13 mouse cellular contexts compared by ENCODE assay signal in the genomic region with DNA sequence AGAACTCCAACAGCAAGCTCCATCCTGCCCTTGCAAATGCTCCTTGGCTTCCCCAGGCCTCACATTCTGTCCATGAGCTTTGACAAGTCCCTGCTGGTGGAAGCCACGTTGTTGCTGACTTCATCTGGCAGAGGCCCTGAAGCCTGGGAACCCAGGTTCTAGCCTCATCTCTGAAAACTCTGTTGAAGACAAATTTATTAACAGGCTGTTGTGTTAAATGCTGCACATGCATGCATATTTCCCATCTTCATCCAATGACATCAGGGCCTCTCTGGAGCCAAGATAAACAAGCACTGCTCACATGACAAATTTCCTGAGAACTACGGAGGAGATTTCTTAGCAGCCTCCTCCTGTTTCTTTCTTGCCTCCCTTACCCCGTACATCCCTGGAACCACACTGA.
DNase-seq lines count a peak whose midpoint lies in the region; ATAC-seq and TF ChIP-seq lines count a peak whose summit lies in the region.
"Had no signal": no experiment of that assay in that cellular context is flagged by ENCODE, and none has a peak within 500 bp of the region (broad histone marks: within the 10 kb centered on the region; RNA-seq: fewer than 3 reads in every experiment).

No protein-coding gene starts in this region.

- peak overlapping the region; percentile 60 for H3K27ac ChIP-seq in heart, postnatal 0 days (ENCODE audit: low read depth)
- peak overlapping the region; percentile 69 for H3K27ac ChIP-seq in stomach, embryonic 16.5 days (ENCODE audit: low read length)
- H3K27ac ChIP-seq: forebrain, embryonic 13.5 days; limb, embryonic 15.5 days had no signal

- no peak for TF ChIP-seq CTCF in heart, postnatal 0 days (IDR thresholded peaks at IDR 0.05; ENCODE audit: low read depth)

- ATAC-seq in heart, postnatal 0 days (ENCODE audit: insufficient read depth, low read depth): peak; percentile 69
- ATAC-seq in stomach, embryonic 16.5 days (ENCODE audit: insufficient read depth, low FRiP score): peak; percentile 74
- no peak for ATAC-seq in cerebellum, adult (ENCODE audit: insufficient number of reproducible peaks, low FRiP score, low TSS enrichment)
- ATAC-seq: forebrain, embryonic 13.5 days; midbrain, embryonic 16.5 days had no signal

- H3K27me3 ChIP-seq in heart, postnatal 0 days (ENCODE audit: control insufficient read depth, insufficient read depth, low read length): no peaks in the 10 kb centered on the region
- no peaks in the 10 kb centered on the region for H3K27me3 ChIP-seq in stomach, embryonic 16.5 days (ENCODE audit: control insufficient read depth, insufficient read depth, low read length)
- H3K27me3 ChIP-seq: forebrain, embryonic 13.5 days; limb, embryonic 15.5 days had no signal

- peak; percentile 48 for DNase-seq in urinary bladder, postnatal 14 days (ENCODE audit: low spot score)
- no peak for DNase-seq in urinary bladder, postnatal 10 days (ENCODE audit: low spot score)
- peak; percentile 47 for DNase-seq in heart, postnatal 0 days (ENCODE audit: low spot score)
- DNase-seq in kidney, postnatal 25 days: peak; percentile 46 to 52
- no peak for DNase-seq in left cerebral cortex, adult 8-10 months (ENCODE audit: low spot score in 2 of 2)
- DNase-seq in cerebellum, adult 11 months: no peak
- DNase-seq: adrenal gland, postnatal 10 days; thymus, postnatal 4 days had no signal

- no peak overlapping the region for H3K4me3 ChIP-seq in heart, postnatal 0 days (ENCODE audit: low read depth, low read length)
- H3K4me3 ChIP-seq in stomach, embryonic 16.5 days (replicated peaks; ENCODE audit: low read length): no peak overlapping the region
- H3K4me3 ChIP-seq: forebrain, embryonic 13.5 days; limb, embryonic 15.5 days had no signal

- 36% methylated on average over 3 of the region's 3 CpGs for WGBS in heart, postnatal 0 days
- 32% methylated on average over 3 of the region's 3 CpGs for WGBS in stomach, embryonic 16.5 days

- no peaks in the 10 kb centered on the region for H3K36me3 ChIP-seq in heart, postnatal 0 days (replicated peaks; ENCODE audit: control insufficient read depth, insufficient read depth, low read length)
- H3K36me3 ChIP-seq in stomach, embryonic 16.5 days (ENCODE audit: control insufficient read depth, insufficient read depth, low read length): no peaks in the 10 kb centered on the region
- H3K36me3 ChIP-seq: limb, embryonic 15.5 days had no signal

- no peak overlapping the region for H3K4me2 ChIP-seq in heart, postnatal 0 days (ENCODE audit: low read depth, low read length)
- no peak overlapping the region for H3K4me2 ChIP-seq in stomach, embryonic 16.5 days (ENCODE audit: low read depth, low read length)
- H3K4me2 ChIP-seq: forebrain, embryonic 13.5 days; limb, embryonic 15.5 days had no signal

- peaks cover 5% of the 10 kb centered on the region; the same call in 1 of the 2 replicates for H3K4me1 ChIP-seq in heart, postnatal 0 days (ENCODE audit: control insufficient read depth, insufficient read depth)
- H3K4me1 ChIP-seq in stomach, embryonic 16.5 days (ENCODE audit: control insufficient read depth, insufficient read depth, low read length): 0 out of 2 replicates have a peak, but pooled peaks cover 2% of the 10 kb centered on the region
- H3K4me1 ChIP-seq: forebrain, embryonic 13.5 days had no signal

- TF ChIP-seq EP300 in heart, postnatal 0 days (IDR thresholded peaks at IDR 0.05; ENCODE audit: low read depth): no peak

- no peaks in the 10 kb centered on the region for H3K9me3 ChIP-seq in heart, postnatal 0 days (replicated peaks; ENCODE audit: control insufficient read depth, low read length)
- no peaks in the 10 kb centered on the region for H3K9me3 ChIP-seq in stomach, embryonic 16.5 days (replicated peaks; ENCODE audit: control insufficient read depth, low read length)
- H3K9me3 ChIP-seq: forebrain, embryonic 13.5 days; limb, embryonic 15.5 days had no signal

- H3K9ac ChIP-seq in heart, postnatal 0 days (replicated peaks; ENCODE audit: low read depth, low read length): no peak overlapping the region
- no peak overlapping the region for H3K9ac ChIP-seq in stomach, embryonic 16.5 days (ENCODE audit: low read length)
- H3K9ac ChIP-seq: forebrain, embryonic 13.5 days; limb, embryonic 15.5 days had no signal

Comparison
In these comparisons a context has a peak if more than half of its experiments do, and no peak if none do; other contexts are left out.
1. DNase-seq: peak in urinary bladder, postnatal 14 days (single experiment), heart, postnatal 0 days (single experiment) and kidney, postnatal 25 days (2 of 2); none in urinary bladder, postnatal 10 days (single experiment), left cerebral cortex, adult 8-10 months (0 of 2) and cerebellum, adult 11 months (single experiment).